Mouse (Mus musculus) brown adipose tissue, adult 24 weeks (tissue): Measurements from ENCODE around the gene Csf1. TPM values are rescaled to one million over a fixed set of nuclear protein-coding genes. Genes with fewer than 3 reads are reported as not detected.

ENCODE experiments used
- H3K27ac ChIP-seq: fragments of 200-500 bp; replicated peaks from 2 replicates; pipeline ENCODE4 v1.5.1; 2012; ENCODE audit warnings: low read depth, mild to moderate bottlenecking, low read length
- H3K4me1 ChIP-seq: fragments of 200-500 bp; 2 replicates; pipeline ENCODE4 v1.6.1; 2012; ENCODE audit warnings: low read length, mixed read lengths; ENCODE audit not compliant: control insufficient read depth, insufficient read depth, insufficient read length
- H3K4me3 ChIP-seq: fragments of 200-500 bp; 2 replicates; pipeline ENCODE4 v1.5.1; 2012; ENCODE audit warnings: low read depth, mild to moderate bottlenecking, low read length, moderate library complexity; ENCODE audit not compliant: insufficient read depth
- polyA plus RNA-seq: library from polyadenylated mRNA; stranded (reverse); fragments of >200 nt; gene quantifications from 2 replicates; pipeline ENCODE4 v1.2.4, GENCODE M21; 2012; ENCODE audit not compliant: missing spikeins, insufficient read depth, insufficient read length

Csf1 gene
- polyA plus RNA-seq, 1 experiment: 14.8 TPM

DNA sequence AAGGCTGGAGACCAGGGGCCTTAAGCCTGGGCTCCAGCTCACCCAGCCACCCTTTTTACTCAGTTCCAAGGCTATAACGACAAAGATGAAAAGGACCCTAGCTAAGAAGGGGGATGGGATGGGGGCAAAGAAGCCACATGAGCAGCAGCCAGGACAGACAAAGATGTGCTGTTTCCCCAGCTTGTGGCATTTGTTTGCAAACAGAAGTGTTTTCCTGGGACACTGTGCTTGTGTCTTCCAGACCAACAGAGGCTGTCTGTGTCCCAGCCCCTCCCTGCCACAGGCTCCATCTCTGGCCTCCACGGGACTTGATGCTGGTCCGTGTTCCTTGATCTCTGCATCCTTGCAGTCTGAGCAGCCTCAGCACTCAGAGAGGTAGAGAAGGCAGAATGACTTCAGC, 28.6 kb upstream of the Csf1 start:
- Histone ChIP-seq H3K27ac (no peak overlapping the region), H3K4me1 (peaks cover 23% of the 10 kb centered on the region), H3K4me3 (no peak overlapping the region)

DNA sequence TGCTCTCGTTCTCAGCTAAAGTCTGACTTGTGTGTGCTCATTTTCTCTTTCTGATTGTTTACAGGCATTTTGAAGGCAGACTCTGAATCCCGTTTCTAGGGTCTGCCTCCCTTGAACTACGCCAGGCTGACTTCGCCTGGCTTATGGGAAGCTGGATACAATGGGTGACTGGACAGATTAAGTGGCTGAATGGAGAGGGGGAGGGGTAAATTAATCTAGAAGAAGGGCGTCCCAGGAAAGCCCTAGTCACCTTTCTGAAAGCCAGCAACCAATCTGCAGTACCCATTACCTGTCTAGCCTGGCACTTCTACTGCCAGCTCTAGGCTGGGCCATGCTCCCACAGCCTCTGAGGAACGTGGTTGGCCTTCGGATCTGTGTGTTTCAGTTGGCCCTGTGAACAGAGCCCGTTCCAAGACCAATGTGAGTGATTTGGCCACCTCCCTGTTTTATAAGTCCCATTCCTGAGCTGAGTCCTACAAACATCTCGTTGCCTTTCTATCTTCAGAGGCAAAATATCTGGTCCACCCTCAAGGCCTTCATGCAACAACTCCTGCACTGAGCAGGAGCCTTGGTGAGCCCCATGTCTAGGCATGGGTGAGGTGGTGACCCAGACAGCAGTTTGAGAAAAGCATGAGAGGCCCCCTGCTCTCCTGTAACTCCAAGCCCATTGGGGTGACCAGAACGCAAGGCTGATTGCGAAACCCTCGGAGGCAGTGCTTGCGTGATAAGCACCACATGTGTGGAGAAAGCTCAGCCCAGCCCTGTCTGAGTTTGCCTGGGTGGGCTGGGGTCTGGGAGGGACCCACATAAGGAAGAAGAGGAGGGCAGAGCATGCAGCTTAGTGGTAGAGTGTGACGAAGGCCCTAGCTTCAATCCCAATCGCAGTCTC, 27.6 kb upstream of the Csf1 start:
- no peak overlapping the region for H3K4me3 ChIP-seq
- 0 out of 2 replicates have a peak overlapping the region, but pooled peaks have one; percentile 55 for H3K27ac ChIP-seq
- H3K4me1 ChIP-seq: peaks cover 16% of the 10 kb centered on the region

DNA sequence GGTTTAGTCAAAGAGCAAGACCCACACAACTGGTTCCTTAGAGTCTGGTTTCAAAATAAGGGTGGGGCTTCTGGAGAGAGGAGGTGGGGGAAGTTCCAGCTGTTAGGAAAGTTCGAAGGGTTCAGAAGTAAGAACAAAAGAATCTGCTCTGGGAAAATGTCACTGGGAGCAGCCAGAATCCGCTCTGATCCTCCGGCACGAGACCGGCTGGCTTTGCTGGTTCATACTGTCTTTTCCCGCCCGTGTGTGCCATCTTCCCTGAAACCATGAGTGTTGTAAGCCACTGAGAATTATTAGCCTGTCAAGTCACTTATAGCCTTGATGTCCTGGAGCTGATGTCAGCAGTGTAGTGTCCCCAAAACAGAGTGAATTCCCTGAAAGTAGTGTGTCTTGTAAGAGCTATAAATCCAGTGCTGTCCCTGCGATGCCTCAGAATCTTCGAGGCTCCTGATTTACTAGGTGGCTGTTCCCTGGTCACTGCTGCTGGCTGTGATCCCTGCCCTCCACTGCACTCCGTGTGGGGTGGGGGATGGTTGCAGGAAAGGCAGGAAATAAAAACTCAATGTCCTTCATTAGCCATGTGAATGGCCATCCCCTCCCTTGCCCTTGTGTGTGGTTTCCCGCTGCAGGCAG, 26.8 kb upstream of the Csf1 start:
- H3K4me3 ChIP-seq: no peak overlapping the region; the same call in 1 of the 2 replicates
- H3K4me1 ChIP-seq: peaks cover 17% of the 10 kb centered on the region
- H3K27ac ChIP-seq: peak overlapping the region; percentile 55

DNA sequence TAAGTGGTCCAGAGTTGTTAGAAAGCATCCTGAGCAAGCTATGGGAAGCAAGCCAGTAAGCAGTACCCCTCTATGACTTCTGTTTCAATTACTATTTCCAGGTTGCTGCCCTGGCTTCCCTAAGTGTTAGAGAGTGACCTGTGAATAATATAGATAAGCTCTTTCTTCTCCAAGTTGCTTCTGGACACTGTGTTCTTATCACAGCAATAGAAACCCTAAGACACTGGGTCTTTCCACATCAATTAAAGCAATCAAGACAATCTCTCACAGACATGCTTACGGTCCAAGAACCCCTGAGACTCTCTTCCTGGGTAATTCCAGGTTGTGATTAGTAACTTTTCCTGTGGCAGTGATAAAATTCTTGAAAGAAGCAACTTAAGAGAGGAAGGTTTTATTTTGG, 26.1 kb upstream of the Csf1 start:
- Histone ChIP-seq H3K4me3 (no peak overlapping the region), H3K27ac (no peak overlapping the region), H3K4me1 (peaks cover 24% of the 10 kb centered on the region)

DNA sequence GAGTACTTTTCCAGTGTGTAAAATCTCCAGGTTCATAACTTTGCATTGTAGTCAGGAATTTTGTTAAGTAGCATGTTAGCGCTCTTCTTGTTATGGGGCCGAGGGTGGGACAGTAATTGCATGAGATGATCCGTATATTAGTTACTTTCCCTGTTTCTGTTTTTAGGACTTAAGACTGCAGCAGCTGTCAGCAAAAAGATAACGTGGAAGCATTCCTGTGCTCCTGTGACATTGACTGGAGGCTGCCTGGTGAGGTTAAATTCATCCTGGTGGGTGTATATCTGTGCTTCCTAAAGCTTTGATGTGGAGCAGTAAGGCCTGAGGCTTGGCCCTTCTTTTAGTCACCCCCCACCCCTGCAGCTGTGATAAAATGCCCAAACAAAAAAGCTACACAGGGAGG, 25.3 kb upstream of the Csf1 start:
- Histone ChIP-seq H3K27ac (no peak overlapping the region), H3K4me3 (no peak overlapping the region), H3K4me1 (peaks cover 30% of the 10 kb centered on the region)

DNA sequence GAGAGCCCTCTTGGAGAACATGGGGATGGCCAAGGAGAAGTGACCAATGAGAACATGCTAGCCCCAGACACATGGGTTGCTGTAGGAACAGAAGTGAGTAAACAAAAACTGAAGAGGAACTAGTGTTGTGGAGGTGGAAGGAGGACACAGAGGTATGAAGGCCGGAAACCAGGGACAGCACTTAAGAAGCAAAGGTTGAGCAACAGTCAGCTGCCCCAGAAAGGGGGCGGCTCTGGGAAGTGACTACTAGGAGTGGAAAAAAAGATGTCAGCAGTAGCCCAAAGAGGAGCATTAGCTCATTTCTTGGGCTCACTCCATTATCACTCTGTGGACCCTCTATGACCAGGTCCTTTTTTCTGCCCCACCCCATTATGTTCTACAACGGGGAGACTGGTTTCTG, 23.0 kb upstream of the Csf1 start:
- Histone ChIP-seq H3K27ac (no peak overlapping the region), H3K4me1 (peaks cover 27% of the 10 kb centered on the region), H3K4me3 (no peak overlapping the region)

DNA sequence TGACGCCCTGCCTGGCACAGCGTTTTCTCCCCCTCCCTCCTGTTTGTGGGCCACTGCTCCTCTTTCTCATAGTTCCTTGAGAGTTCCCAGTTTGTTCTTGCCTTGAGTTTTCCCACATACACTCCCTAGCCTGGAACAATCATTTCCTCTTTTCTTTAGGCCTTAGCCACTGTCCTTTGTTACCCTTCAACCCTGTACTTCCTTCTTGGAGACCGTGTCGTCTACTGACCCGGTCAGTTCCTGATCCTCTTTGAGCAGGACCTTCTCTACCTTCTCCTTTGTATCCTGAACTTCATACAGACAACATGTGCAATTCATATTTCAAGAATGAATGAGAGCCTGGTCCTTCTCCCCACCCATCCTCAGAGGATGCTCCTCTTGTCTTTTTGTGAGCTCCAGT, 21.0 kb upstream of the Csf1 start:
- H3K27ac ChIP-seq: peak overlapping the region; percentile 70
- H3K4me3 ChIP-seq: no peak overlapping the region
- H3K4me1 ChIP-seq: peaks cover 14% of the 10 kb centered on the region

DNA sequence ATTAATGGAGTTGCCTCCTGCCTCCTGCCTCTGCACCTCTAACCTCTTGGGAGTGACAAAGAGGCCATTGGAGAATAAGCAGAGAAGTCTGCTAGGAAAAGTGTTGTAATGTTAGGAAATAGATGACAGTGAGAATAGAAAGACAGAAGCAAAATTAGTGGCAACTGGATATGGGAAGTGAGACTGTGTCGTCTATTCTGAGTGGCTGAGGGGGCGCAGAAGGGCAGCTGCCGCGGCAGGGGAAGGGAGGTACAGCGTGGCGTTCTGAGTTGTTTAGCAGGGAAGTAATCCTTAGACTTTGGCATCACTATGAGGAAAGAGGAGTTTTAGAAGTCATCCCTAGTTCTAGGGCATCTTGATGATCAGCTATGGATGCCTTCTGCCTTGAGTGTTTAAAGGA, 17.7 kb upstream of the Csf1 start:
- no peak overlapping the region for H3K27ac ChIP-seq
- H3K4me1 ChIP-seq: peaks cover 32% of the 10 kb centered on the region
- no peak overlapping the region for H3K4me3 ChIP-seq

DNA sequence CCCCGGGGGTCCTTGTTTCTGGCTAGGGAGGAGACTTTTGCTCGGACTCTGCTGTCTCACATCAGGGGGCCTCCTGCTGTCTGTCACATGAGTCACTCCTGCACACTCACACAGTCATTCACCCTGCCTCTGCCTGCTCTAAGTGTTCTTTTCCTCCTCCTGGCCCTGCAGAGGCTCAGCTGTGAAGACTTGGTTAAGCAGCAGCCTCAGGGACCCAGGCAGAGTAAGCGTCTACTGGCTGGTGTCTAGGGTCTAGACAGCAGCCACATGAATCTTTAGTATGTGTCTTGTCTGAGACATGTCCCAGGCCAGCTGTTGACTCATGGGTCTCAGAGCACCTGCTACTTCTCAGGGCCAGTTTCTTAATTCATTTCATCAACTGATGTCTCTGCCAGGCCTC, 16.0 kb upstream of the Csf1 start:
- Histone ChIP-seq H3K4me3 (no peak overlapping the region), H3K27ac (0 out of 2 replicates have a peak overlapping the region, but pooled peaks have one; percentile 42), H3K4me1 (peaks cover 25% of the 10 kb centered on the region)

DNA sequence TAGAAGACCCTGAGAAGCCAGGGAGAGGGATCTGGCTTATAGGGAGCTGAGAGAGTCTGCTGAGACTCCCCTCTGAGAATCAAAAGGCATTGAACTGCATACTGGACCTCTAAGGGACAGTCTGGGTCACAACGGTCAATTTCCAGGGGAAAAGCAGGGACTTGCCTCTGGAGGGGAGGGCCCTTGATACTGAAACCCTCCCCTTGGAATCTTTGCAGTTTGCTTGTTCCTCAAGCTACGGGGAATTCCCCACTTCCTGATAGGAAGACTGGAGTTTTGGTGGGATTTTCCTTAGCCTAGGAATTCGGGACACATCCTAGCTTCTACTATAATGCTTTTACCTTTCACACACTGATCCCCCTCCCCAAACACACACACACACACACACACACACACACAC, 15.5 kb upstream of the Csf1 start:
- H3K4me3 ChIP-seq: no peak overlapping the region
- peaks cover 20% of the 10 kb centered on the region for H3K4me1 ChIP-seq
- H3K27ac ChIP-seq: peak overlapping the region; percentile 42; the same call in 1 of the 2 replicates

DNA sequence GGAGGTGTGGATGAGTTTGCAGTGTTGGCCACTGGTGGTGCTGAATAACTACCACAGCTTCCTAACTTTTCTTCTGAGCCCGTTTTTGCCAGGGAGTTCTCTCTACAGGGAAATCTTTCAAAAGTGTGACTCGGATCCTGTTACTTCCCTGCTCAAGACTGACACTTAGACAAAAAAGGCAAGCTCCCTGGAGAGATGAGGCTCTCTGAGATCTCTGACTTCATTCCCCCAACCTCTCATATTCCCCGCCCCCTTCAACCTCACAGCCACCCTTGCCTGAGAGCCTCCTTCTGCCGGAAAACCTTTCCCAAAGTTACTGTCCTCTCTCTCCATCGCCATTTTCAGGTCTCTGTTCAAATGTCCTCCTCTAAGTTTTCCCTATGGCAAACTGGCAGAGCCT, 14.8 kb upstream of the Csf1 start:
- Histone ChIP-seq H3K4me3 (no peak overlapping the region), H3K27ac (peak overlapping the region; percentile 6; the same call in 1 of the 2 replicates), H3K4me1 (peaks cover 19% of the 10 kb centered on the region)

DNA sequence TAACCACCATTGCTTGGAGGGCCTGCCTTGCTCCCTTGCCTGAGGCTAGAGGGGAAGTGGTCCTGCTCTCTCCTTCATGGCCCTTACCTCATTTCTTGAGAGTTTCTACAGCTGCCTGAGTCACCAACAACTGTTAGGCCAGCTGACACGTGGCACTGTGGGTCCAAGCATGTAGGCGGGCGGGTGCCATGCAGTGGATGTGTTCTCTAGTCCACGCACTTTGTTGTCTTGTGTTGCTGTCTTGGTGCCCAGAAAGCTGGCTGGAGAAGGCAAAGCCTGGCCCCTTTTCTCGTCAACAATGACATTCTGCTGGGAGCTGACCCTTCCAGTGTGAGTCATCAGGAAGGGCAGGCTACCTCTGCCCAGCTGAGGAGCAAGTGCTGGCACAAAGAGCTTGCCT, 12.6 kb upstream of the Csf1 start:
- no peak overlapping the region for H3K27ac ChIP-seq
- peaks cover 29% of the 10 kb centered on the region for H3K4me1 ChIP-seq
- H3K4me3 ChIP-seq: no peak overlapping the region

DNA sequence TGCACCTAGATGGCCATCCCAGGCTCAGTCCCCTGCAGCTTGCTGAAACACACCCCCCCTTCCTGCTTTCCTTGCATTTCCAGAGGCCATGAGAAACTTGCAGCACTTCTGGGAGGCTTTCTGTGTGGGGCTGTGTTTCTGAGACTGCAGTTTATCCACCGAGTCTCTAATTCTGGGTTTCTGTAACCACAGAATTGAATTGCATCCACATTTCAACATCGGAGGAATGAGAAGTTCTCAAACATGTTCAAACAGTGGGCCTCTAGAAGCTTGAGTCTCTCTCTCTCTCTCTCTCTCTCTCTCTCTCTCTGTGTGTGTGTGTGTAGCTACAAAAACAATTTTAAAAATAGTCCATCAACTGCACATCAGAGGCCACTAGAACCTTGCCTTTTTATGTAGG, 9.4 kb upstream of the Csf1 start:
- peaks cover 38% of the 10 kb centered on the region for H3K4me1 ChIP-seq
- H3K4me3 ChIP-seq: no peak overlapping the region
- no peak overlapping the region for H3K27ac ChIP-seq

DNA sequence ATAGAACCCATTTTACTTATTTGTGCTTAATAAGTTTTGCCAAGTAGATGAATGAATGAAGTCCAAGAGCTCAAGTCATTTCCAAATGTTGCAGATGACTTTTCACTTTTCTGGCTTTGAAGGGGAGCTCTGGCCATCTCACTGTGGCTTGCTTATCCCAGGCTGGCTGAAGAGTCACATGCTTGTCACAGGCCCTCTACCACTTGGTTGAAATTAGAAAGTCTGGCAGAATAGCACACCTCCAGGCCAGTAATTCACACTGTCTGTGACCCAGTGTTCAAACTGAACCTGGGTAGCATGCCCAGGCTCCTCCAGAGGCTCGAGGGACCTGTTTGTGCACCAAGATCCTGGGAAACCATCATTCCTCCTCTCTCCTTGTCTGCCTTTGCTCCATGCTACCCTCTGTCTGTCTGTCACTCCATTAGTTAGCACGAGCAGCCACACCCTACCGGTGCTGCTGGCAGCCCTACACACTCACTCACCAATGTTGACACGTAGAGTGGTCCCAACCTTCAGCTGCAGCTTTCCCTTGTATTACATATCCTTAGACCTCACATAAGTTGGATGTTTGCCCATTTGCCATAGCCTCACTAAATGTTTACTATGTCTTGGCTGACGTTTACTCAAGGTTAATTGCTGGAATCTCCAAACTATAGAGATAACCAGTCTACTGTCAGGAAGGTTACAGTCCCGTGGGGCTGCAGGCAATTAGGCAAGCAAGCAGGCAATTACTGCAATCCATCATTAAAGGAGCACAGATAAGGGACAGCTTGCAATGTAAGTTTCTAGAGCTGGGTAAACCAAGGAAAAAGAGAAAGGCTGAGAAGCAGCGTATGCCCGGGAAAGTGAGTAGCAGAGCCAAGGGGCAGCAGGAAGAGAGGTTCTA, 8.1 kb upstream of the Csf1 start:
- H3K4me1 ChIP-seq: peaks cover 34% of the 10 kb centered on the region
- H3K4me3 ChIP-seq: no peak overlapping the region
- H3K27ac ChIP-seq: no peak overlapping the region; the same call in 1 of the 2 replicates

DNA sequence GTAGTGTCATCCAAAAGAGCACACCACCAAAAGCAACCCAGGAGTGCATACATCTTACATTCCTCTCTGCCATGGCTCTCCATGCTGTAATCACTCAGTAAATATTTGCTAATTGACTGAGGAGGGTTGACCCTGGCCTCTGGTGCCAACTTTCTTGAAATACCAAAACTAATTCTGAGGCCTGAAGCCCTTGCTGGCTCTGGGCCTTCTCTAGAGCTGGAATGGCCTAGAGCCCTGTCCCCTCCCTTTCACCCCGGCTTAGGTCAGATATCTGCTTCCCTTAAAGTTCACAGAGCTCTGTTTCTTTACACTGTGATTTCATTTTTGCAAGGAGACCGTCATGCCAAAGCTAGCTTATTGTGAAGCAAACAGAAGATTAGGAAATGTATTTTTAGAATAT, 6.5 kb upstream of the Csf1 start:
- Histone ChIP-seq H3K4me3 (no peak overlapping the region), H3K27ac (peak overlapping the region; percentile 40), H3K4me1 (peaks cover 37% of the 10 kb centered on the region)
